Mouse (Mus musculus): ENCODE data around the gene Fam83c. TPM values are rescaled to one million over a fixed set of nuclear protein-coding genes. Genes with fewer than 3 reads are reported as not detected.

Gene Fam83c
- polyA plus RNA-seq, 1 experiment from 2014 or later = 0.05 TPM

DNA sequence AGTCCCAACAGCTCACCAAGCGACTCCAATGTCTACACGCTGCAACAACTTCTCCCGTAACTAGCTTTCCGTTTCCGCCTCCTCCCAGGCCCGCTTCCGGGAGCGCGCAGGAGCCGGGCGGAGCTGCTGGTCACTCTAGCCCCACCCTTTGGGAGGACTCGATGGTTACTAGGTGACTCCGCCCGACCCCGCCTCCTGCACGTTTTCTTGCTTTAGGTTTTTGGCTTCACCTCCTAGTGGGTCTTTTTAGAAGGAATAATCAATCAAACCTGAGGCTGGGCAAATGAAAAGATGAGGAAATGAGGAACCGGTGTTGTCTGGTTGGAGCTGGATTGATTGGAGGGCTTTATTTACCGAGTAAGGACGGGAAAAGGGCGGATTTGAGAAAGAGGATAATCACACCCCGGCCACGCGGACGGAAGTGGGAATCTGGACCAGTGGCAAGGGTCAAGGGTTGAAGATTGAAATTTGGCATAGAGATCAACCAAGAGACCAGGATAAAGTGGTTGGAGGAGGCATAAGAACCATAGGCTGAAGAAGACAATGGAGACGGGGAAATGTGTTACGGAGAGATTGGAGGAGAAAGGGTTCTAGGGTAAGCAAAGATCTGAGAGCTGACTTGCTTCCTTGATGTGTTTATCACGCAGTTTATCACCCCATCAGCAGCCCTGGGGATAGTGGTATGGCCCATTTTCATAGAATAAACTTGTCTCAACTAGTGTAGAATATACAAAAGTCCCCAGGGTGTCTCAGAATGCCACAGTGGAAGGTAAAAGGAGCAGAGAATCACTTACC lies 7.8 kb downstream of the Fam83c start, which contains the start of gene Eif6:
Gene Eif6, minus strand, starts transcription at position 296 of the 795 bp plus-strand sequence.
- Histone ChIP-seq H3K36me3 (peaks cover 22% of the 10 kb centered on the region), H3K27ac (peak within 1 kb of the TSS; percentile 85), H3K4me3 (peak within 1 kb of the TSS; percentile 91), H3K27me3 (no peaks in the 10 kb centered on the region), H3K9ac (peak within 1 kb of the TSS; percentile 89), H3K9me3 (replicated peaks) (no peaks in the 10 kb centered on the region), H3K4me2 (peak within 1 kb of the TSS; percentile 92), H3K4me1 (replicated peaks) (peaks cover 15% of the 10 kb centered on the region)
- ATAC-seq (replicated peaks; ENCODE audit: insufficient number of reproducible peaks, insufficient read depth, low FRiP score, low read depth) = peak; percentile 93
- 3% methylated on average over 27 of the region's 27 CpGs for WGBS

DNA sequence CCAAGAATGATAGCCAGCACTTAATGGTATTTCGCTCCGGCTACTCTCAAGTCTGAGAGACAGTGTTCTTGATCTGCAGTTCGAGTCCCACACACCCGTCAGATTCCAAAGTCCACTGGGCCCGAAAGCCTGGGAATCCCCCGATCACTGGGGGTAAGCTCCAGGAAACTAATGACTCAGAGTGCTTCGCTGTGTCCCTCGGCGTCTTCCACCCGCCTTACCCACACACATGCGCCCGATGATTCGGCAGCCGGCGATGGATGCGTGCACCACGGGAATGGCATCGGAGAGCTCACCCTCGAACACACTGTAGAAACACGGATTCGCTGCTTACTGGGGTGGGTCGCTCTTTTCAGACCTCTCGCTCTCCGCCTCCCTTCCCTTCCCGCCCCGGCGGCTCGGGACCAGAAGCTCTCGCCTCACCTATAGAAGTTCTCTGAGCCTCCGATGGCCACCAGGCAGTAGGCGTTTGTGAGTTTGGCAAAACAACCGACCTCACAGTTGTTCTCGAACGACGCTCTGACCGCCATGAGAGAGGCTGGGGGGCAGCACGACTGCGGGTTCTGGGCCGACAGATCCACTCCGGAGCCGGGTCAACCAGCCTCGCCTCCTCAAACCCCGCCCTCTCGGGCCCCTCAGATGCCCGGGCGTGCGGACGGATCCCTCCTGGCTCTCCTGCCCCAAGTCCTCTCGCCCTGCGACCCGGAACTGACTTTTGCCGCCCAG lies 8.6 kb downstream of the Fam83c start:
- ATAC-seq (replicated peaks; ENCODE audit: insufficient number of reproducible peaks, insufficient read depth, low FRiP score, low read depth) = peak; percentile 51
- Histone ChIP-seq H3K27ac (peak overlapping the region; percentile 85), H3K9me3 (replicated peaks) (no peaks in the 10 kb centered on the region), H3K36me3 (peaks cover 25% of the 10 kb centered on the region), H3K9ac (peak overlapping the region; percentile 89), H3K4me2 (peak overlapping the region; percentile 92), H3K4me3 (peak overlapping the region; percentile 91), H3K27me3 (no peaks in the 10 kb centered on the region), H3K4me1 (replicated peaks) (peaks cover 15% of the 10 kb centered on the region)
- WGBS = 2% methylated on average over 52 of the region's 52 CpGs

DNA sequence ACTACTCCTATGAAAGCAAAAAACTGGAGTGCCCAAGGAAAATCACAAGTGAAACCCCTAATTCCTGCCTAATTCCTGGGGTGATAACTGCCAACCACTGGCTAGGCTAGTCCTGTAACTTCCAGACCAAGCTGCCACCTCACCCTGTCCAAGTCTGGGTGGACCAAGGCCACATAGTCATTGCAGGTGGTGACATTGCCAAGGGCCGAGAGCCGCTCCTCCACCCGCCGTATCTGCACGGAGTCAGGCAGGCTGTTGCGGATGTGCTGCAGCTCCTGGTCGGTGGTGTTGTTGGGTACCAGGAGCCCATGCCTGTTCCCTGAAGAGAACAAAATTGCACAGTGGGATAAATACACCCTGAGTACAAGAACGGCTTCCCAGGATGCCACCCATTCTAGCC lies 10.9 kb downstream of the Fam83c start:
- H3K4me2 ChIP-seq = no peak overlapping the region
- H3K27ac ChIP-seq = no peak overlapping the region
- no peaks in the 10 kb centered on the region for H3K9me3 ChIP-seq (replicated peaks)
- peaks cover 21% of the 10 kb centered on the region for H3K4me1 ChIP-seq (replicated peaks)
- no peaks in the 10 kb centered on the region for H3K27me3 ChIP-seq
- peaks cover 33% of the 10 kb centered on the region for H3K36me3 ChIP-seq
- no peak overlapping the region for H3K4me3 ChIP-seq
- ATAC-seq (replicated peaks; ENCODE audit: insufficient number of reproducible peaks, insufficient read depth, low FRiP score, low read depth) = no peak
- no peak overlapping the region for H3K9ac ChIP-seq
- 91% methylated on average over 8 of the region's 8 CpGs for WGBS

DNA sequence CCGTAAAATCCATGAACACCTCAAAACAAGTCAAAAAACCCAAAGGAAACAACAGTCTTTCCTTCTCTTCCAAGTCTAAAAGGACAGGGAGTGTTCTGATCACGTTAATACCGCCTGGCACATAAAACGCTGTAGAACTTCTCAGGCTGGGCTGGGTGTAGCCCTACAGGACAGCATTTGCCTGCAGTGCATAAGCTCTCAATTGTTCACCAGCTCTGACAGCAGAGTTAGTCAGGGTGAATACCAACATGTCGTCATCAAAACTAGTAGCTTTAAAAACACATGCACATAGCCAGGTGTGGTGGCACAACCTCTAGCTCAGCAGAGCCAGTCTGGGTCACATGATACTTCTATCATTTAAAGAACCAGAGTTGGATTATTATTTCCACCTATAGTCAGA lies 13.9 kb downstream of the Fam83c start:
- no peak for ATAC-seq (replicated peaks; ENCODE audit: insufficient number of reproducible peaks, insufficient read depth, low FRiP score, low read depth)
- no peaks in the 10 kb centered on the region for H3K9me3 ChIP-seq (replicated peaks)
- H3K4me3 ChIP-seq = no peak overlapping the region
- H3K4me1 ChIP-seq (replicated peaks) = peaks cover 21% of the 10 kb centered on the region
- H3K36me3 ChIP-seq = peaks cover 33% of the 10 kb centered on the region
- H3K9ac ChIP-seq = no peak overlapping the region
- no peaks in the 10 kb centered on the region for H3K27me3 ChIP-seq
- 89% methylated on average over 5 of the region's 5 CpGs for WGBS
- H3K4me2 ChIP-seq = no peak overlapping the region
- no peak overlapping the region for H3K27ac ChIP-seq

DNA sequence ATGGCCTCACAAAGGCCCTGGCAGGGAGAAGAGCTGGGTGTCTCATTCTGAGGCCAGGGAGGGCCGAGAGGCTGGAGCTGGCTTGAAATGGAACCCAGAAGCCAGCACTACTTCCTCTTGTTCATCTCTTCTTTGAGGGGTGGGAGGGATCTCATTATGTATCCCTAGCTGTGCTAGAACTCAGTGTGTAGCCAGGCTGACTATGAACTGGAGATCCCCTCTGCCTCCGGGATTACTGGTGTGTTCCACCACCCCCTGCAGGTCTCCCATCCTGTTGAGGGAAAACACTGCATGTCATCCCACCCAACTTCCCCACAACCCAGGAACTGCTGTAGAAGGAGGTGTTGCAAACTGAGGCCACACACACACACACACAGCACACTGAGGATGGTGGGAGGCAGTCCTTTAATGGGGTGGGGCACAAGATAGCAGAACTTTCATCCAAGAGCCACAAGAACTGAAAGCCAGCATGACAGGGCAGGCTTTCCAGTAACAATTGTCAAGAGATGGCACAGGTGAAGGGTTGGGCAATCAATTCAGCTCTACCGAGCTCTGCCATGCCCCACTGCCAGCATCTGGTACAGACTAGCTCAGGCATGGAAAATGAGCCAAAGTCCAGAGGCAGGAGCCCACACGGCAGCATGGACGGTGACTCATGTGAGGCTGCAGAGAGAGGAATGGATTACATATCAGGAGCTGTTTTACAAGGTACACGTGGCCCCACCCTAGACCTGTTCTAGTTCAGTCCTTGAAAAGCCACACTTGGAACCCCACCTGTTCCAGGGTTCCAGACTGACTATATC lies 15.0 kb downstream of the Fam83c start:
- peaks cover 33% of the 10 kb centered on the region for H3K36me3 ChIP-seq
- peaks cover 14% of the 10 kb centered on the region for H3K4me1 ChIP-seq (replicated peaks)
- no peaks in the 10 kb centered on the region for H3K9me3 ChIP-seq (replicated peaks)
- no peak for ATAC-seq (replicated peaks; ENCODE audit: insufficient number of reproducible peaks, insufficient read depth, low FRiP score, low read depth)
- H3K9ac ChIP-seq = peak overlapping the region; percentile 87
- peak overlapping the region; percentile 84 for H3K4me2 ChIP-seq
- no peaks in the 10 kb centered on the region for H3K27me3 ChIP-seq
- 57% methylated on average over 6 of the region's 6 CpGs for WGBS
- H3K27ac ChIP-seq = peak overlapping the region; percentile 86
- peak overlapping the region; percentile 90 for H3K4me3 ChIP-seq

DNA sequence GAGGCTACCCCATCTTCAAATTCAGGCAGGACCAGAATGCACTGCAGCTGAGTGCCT lies 15.4 kb downstream of the Fam83c start, which contains the start of gene BC029722:
Gene BC029722, minus strand, starts transcription at position 35 of the 57 bp plus-strand sequence.
- H3K27me3 ChIP-seq = no peaks in the 10 kb centered on the region
- H3K4me1 ChIP-seq (replicated peaks) = peaks cover 14% of the 10 kb centered on the region
- peak within 1 kb of the TSS; percentile 84 for H3K4me2 ChIP-seq
- no peak for ATAC-seq (replicated peaks; ENCODE audit: insufficient number of reproducible peaks, insufficient read depth, low FRiP score, low read depth)
- H3K9ac ChIP-seq = peak within 1 kb of the TSS; percentile 87
- H3K36me3 ChIP-seq = peaks cover 33% of the 10 kb centered on the region
- H3K9me3 ChIP-seq (replicated peaks) = no peaks in the 10 kb centered on the region
- H3K27ac ChIP-seq = peak within 1 kb of the TSS; percentile 86
- peak within 1 kb of the TSS; percentile 90 for H3K4me3 ChIP-seq

DNA sequence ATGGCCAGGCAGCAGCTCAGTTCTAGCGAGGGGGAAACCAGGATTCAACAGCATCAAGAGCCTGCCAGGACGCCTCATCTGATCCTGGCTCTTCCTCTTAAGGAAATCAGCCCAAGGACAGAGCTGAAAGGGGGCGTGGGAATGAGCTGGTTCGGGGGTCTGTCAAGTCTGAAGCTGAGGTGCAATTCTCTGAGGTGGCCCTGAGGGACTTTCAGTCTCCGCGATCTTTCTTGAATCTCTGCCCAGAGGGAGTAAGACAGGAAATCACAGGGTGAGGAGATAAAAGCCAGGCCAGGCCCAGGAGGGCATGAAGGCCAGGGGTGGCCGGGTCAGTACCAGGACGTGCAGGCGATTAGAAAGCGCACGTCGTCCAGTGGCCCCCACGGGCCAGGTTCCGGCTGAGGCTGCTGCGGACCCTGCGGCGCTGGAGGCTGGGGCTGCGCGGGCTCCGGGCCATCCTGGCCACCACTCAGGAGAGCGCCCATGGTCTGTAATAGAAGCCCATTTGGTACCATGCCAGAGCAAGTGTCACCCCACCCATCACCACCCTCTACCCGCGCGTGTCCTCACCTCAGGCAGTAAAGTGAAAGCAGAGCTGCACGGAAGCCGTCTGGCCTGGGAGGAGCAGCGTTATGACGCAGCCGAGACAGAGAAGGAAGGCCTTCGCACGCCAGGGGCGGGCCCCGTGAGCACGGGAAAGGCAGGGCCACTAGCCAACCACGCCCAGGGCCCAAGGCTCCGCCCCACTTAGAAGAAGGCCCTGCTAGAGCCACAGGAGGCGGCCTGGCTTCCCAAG lies 15.9 kb downstream of the Fam83c start:
- Histone ChIP-seq H3K9ac (peak overlapping the region; percentile 87), H3K9me3 (replicated peaks) (no peaks in the 10 kb centered on the region), H3K27ac (peak overlapping the region; percentile 86), H3K4me1 (replicated peaks) (peaks cover 14% of the 10 kb centered on the region), H3K27me3 (no peaks in the 10 kb centered on the region), H3K4me2 (peak overlapping the region; percentile 84), H3K36me3 (peaks cover 31% of the 10 kb centered on the region), H3K4me3 (peak overlapping the region; percentile 90)
- ATAC-seq (replicated peaks; ENCODE audit: insufficient number of reproducible peaks, insufficient read depth, low FRiP score, low read depth) = peak; percentile 95
- WGBS = under 1% methylated on average over 37 of the region's 37 CpGs

DNA sequence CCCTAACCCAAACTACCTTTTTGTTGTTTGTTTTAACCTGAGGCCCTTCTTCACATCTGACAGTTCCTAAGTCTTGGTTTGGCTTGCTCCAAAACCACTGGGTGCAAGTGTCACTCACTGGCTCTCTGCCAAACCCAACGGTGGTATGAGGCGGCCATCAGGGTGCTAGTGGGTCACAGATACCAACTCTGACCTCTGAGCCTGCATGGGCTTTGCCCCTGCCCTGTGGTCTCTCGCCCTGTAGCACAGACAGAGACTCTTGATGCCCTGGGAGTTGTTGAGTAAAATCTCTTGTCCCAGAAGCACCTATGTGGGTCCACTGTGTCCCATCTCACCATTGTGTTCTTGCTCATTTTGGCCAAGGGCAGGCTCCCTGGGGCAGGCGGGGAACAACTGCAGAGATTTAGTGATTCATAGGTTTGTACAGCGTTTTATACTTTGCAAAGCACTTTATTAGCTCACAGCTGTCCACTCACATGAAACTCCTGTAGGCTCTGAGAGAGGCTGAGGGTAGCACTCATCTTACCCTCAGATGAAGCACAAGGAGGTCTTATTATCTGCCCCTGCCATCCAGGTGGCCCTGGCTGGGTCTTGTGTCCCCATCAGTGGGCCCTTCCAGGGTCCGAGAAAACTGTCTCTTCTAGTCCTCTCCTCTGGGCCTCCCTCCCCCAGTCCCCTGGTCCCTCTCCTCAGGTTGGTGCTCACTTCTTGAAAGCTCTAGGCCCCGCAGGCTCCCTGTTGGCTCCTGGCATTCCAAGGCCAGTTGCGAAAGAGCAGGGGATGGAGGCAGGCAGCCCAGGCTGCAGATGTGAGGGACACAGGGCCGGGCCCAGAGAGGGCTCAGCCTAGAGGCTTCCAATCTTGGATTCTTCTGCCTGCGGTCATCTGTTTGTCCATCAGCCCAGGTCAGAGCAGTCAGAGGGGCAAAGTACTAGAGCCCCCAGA lies 17.1 kb downstream of the Fam83c start:
- Histone ChIP-seq H3K4me2 (peak overlapping the region; percentile 84), H3K9ac (no peak overlapping the region), H3K4me1 (replicated peaks) (peaks cover 14% of the 10 kb centered on the region), H3K27ac (no peak overlapping the region), H3K36me3 (peaks cover 19% of the 10 kb centered on the region), H3K27me3 (no peaks in the 10 kb centered on the region), H3K9me3 (replicated peaks) (no peaks in the 10 kb centered on the region), H3K4me3 (peak overlapping the region; percentile 90)
- no peak for ATAC-seq (replicated peaks; ENCODE audit: insufficient number of reproducible peaks, insufficient read depth, low FRiP score, low read depth)
- 76% methylated on average over 10 of the region's 10 CpGs for WGBS

DNA sequence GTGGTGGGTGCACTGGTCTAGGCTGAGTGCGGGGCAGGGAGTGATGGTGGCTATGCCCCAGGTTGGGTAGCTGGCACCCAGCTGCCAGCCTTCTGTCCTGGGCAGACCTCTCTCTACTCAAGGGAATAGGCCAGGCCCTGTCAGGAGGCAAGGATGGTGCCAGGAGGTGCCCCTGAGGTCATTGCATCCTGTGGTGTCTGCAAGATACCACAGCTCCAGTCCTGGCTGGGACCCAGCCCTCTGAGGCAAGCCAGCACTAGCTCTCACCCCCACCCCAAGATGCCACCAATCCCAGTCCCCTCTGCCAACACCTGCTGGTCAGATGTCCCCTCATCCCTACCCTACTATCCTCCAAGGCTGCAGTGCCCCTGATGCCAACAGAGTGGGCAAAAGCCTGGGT lies 18.5 kb downstream of the Fam83c start:
- Histone ChIP-seq H3K4me2 (no peak overlapping the region), H3K27me3 (no peaks in the 10 kb centered on the region), H3K9ac (no peak overlapping the region), H3K27ac (no peak overlapping the region), H3K9me3 (replicated peaks) (no peaks in the 10 kb centered on the region), H3K36me3 (peaks cover 8% of the 10 kb centered on the region; the same call in 1 of the 2 replicates), H3K4me1 (replicated peaks) (peaks cover 14% of the 10 kb centered on the region), H3K4me3 (no peak overlapping the region)
- 94% methylated on average over 1 of the region's 1 CpGs for WGBS
- no peak for ATAC-seq (replicated peaks; ENCODE audit: insufficient number of reproducible peaks, insufficient read depth, low FRiP score, low read depth)

DNA sequence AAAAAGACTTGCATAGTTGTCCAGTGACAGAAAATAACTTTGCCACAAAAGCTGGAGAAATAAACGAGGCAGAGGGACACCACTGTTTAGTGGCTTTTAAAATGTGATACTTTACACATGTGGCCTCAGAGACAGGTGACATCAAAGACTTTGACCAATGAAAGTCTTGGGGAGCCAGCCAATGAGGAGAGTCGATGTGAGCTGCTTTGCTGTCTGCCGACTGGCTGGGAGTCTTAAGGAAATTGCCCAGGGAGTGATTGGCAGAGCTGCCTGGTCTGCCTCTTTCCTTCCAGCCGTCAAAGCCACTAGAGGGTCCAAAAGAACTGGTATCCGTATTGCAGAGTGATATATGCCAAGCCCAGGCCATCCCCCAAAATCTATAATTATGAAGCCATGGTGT lies 19.8 kb downstream of the Fam83c start:
- peaks cover 14% of the 10 kb centered on the region for H3K4me1 ChIP-seq (replicated peaks)
- H3K4me2 ChIP-seq = no peak overlapping the region
- 25% methylated on average over 5 of the region's 5 CpGs for WGBS
- no peaks in the 10 kb centered on the region for H3K27me3 ChIP-seq
- no peak overlapping the region for H3K4me3 ChIP-seq
- no peak overlapping the region for H3K9ac ChIP-seq
- H3K27ac ChIP-seq = no peak overlapping the region
- no peaks in the 10 kb centered on the region for H3K36me3 ChIP-seq
- ATAC-seq (replicated peaks; ENCODE audit: insufficient number of reproducible peaks, insufficient read depth, low FRiP score, low read depth) = no peak
- H3K9me3 ChIP-seq (replicated peaks) = no peaks in the 10 kb centered on the region

Measured in heart, embryonic 15.5 days (tissue).